Mouse (Mus musculus) bone marrow, adult 2 months (tissue): Measurements from ENCODE around the gene Spata13.

Experiments used
- CTCF ChIP-seq: fragments of 200-500 bp; IDR thresholded peaks from 2 replicates; pipeline ENCODE4 v1.5.1; 2011; ENCODE audit warnings: low read length, control low read depth; ENCODE audit not compliant: control insufficient read depth, insufficient read depth
- POLR2A ChIP-seq: fragments of 200-500 bp; IDR thresholded peaks from 2 replicates; pipeline ENCODE4 v1.6.1; 2011; ENCODE audit warnings: low read depth, mild to moderate bottlenecking, control low read depth, low read length, borderline replicate concordance; ENCODE audit not compliant: control insufficient read depth

DNA sequence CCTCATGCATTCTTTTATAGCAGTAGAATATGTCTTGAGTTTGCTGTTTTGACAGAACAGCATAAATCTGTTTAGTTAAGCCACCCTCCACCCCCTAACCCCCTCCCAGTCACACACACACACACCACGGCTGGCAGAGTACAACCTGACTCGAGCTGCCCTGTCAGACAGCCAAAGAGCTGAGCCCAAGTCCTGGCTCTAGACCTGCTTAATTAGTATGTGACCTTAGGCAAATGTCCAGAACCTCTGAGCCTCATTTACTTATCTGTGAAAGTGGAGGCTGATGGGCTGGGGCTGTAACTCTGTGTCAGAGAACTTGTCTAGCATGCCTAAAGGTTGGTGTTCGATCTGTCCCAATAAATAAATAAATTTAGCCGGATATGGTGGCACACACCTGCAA, 26.1 kb upstream of the Spata13 start:
- TF ChIP-seq POLR2A (no peak), CTCF (no peak)
